In genomic region chr17:28926380-28926779, GRCm38 (mm10) we compare ENCODE assay signal across 8 mouse cellular contexts. TPM values are rescaled to one million over a fixed set of nuclear protein-coding genes. Genes with fewer than 3 reads are reported as not detected.
DNase-seq lines count a peak whose midpoint lies in the region; ATAC-seq lines count a peak whose summit lies in the region.

No protein-coding gene starts in this region.

- no peak overlapping the region for H3K9ac ChIP-seq in neural tube, embryonic 15.5 days (replicated peaks)

- DNase-seq in neural tube, embryonic 10.5 days (ENCODE audit: extremely low spot score, low spot score) = peak; percentile 84
- peak; percentile 76 for DNase-seq in cerebellum, adult 9-11 months
- peak; percentile 78 to 90 for DNase-seq in frontal cortex, postnatal 36 days (ENCODE audit: low spot score in 2 of 2)
- peak; percentile 63 to 85 for DNase-seq in kidney, adult 8-10 months
- peak; percentile 83 for DNase-seq in liver
- DNase-seq in ovary, adult 18-20 months (ENCODE audit: low spot score) = peak; percentile 34
- peak; percentile 36 to 63 for DNase-seq in thymus, adult 18-20 months

- no peaks in the 10 kb centered on the region for H3K27me3 ChIP-seq in neural tube, embryonic 15.5 days (replicated peaks)

- no peak overlapping the region for H3K4me3 ChIP-seq in neural tube, embryonic 15.5 days (replicated peaks)

- H3K36me3 ChIP-seq in neural tube, embryonic 15.5 days = no peaks in the 10 kb centered on the region

- WGBS in neural tube, embryonic 15.5 days = 18% methylated on average over 13 of the region's 13 CpGs

- no peak for ATAC-seq in neural tube, embryonic 15.5 days (ENCODE audit: low FRiP score)

- no peak overlapping the region for H3K4me2 ChIP-seq in neural tube, embryonic 15.5 days

- H3K4me1 ChIP-seq in neural tube, embryonic 15.5 days = peaks cover 10% of the 10 kb centered on the region

- no peaks in the 10 kb centered on the region for H3K9me3 ChIP-seq in neural tube, embryonic 15.5 days (replicated peaks)

- no peak overlapping the region for H3K27ac ChIP-seq in neural tube, embryonic 15.5 days (replicated peaks)

RNA-seq across cellular contexts. Expression of gene 4930539E08Rik, which starts 11.3 kb away (rescaled TPM):
- polyA plus RNA-seq in neural tube, embryonic 15.5 days (2015; fragmentation: Nextera tagmentation; extraction: Ambion mirVana) = 1.1 and 1.6 TPM in 2 replicates

RNA-seq across cellular contexts. Expression of gene Pxt1, which starts 17.3 kb away (rescaled TPM):
- 0.24 TPM in 1 of 2 replicates, not detected in the other for polyA plus RNA-seq in neural tube, embryonic 15.5 days (2015; fragmentation: Nextera tagmentation; extraction: Ambion mirVana)

RNA-seq across cellular contexts. Expression of gene Kctd20, which starts 25.4 kb away (rescaled TPM):
- 78.9 and 81.3 TPM in 2 replicates for polyA plus RNA-seq in neural tube, embryonic 15.5 days (2015; fragmentation: Nextera tagmentation; extraction: Ambion mirVana)

Comparison
In these comparisons a context has a peak if more than half of its experiments do, and no peak if none do; other contexts are left out.
1. DNase-seq: peak in every context shown above with its lines; median percentile 84 in neural tube, embryonic 10.5 days; 84 in frontal cortex, postnatal 36 days; 83 in liver; 76 in cerebellum, adult 9-11 months; 74 in kidney, adult 8-10 months; 50 in thymus, adult 18-20 months; 34 in ovary, adult 18-20 months.